Mouse (Mus musculus) adipocyte (in vitro differentiated cells): Measurements from ENCODE around the gene Tecrl.

Experiments used
- DNase-seq: peaks from one replicate; pipeline ENCODE4 v3.0.0-alpha.2; 2016; ENCODE audit warnings: low spot score

The Tecrl gene

DNA sequence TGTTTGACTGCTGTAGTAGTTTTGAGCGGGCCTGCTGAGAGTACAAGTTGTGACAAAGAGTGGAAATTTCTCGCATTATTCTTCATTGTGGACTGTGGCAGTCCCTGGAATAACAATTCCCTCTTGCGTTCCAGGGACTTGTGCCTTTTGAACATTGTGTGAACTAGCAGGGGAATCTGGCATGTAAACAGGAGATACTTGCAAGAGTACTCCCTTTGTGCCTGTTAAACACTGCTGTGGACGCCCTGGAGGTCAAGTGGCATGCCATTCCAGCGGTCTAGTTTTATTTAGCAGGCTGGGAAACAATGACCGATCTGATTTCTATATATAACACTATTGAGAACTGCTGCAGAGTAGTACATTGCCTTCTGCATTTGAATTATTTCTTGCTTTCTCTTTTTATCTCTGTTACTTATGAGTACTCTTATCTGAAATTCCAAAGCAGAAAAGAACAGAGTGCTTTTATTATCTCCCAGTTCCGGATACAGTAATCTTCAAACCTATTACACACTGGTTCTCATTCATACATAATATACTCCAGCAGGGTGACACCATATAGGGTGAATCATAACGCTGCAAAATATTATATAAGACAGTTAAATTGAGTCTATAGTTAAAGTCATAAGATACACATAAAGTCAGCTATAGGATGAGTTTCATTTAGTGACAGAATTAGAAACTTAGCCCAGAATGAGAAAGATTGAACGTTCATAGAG lies at the start of gene Tecrl:
Gene Tecrl, minus strand, starts transcription at position 350 of the 716 bp plus-strand sequence.
- DNase-seq = no peak

DNA sequence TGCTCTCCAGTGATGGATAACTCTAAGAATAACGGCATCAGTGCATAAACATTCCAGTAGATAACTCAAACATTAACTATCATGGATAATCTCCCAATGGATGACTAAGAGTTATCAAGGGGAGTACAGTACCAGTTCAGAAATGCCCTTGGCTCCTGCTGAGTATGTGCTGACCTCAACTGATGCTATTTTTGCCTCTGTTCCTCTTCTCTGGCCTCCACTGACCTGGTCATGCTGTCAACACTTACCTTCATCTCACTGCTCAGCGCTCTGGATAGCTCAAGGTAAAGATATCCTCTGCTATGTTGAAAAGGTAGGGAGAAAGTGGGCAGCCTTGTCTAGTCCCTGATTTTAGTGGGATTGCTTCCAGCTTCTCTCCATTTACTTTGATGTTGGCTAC lies 30.0 kb upstream of the Tecrl start:
- no peak for DNase-seq

DNA sequence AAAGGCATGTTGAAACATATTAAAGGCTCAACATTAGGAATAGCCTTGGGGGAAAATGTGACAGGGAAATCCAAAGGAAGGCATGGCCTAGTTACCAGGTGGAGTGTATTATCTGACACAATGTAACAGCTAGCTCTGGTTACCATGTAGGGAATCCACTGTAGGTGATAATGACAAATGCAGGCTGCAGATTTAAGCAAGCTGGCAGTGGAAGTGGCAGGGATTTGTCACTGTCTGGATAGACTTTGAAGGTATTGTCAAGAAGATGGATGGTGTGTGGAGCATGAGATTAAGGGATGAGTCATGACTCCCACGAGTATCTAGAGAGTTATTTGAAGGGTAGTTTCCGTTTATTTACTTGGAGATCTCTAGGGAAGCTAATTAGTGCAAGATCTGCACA lies 3.4 kb downstream of the Tecrl start:
- DNase-seq = no peak

DNA sequence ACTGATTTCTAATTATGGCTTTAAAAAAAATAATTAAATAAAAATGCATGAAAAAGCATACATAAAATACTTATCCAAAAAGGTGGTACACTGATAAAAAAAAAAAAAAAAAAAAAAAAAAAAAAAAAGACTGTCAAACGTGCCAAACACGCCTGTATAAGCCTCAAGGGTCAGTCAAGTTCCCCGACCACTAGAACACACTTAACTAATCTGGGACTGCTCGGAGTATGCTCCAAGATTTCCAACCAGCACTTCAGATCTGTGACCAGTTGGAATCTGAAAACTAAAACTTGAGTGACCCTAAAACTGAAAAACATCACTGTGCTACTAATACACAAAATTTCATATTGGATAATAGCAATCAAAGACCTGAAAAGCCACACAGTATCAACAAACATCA lies 15.9 kb downstream of the Tecrl start:
- no peak for DNase-seq

DNA sequence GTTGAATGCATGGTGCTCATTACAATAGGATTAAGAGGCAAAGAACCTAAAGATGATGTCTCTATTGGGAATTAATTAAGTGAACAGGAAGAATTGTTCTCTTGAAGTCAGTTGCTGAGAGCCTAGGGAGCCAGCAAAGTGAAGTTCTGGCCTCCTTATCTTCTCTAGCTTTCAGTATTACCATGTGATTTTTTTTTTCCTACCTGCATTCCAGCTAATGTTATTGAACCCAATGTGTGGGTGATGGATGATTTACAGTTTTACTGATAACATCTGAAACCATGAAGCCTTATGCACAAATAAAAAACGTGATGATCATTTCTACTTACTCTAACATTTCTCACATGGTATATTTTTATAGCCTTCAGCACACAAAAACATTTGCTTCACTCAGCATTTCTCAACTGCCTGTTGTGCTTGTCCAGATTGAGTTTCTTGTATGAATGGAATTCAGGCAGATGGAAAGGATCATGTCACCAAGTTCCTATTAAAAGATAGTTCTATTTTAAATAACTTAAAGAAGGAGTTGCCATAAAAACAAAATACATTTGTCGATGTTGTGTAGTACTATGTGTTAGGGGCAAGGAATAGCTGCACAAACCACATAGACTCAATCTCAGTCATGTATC lies 87.7 kb downstream of the Tecrl start:
- no peak for DNase-seq

DNA sequence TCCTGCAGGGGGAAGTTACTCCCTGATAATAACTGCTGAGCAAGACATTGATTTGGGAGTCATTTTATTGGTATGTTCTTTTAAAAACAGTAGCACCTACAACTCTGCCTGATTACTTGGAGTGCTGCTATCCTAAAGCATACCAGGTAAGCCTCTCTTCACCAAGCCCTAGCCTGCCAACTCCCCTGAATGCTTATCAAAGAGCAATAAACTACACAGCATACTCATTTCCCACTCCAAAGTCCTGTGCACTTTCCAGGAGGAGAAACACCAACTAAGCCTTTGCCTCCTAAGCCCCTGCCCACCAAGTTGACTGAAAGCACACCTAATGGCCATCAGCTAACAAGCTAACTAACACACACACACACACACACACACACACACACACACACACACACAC lies 94.9 kb downstream of the Tecrl start:
- DNase-seq = no peak

DNA sequence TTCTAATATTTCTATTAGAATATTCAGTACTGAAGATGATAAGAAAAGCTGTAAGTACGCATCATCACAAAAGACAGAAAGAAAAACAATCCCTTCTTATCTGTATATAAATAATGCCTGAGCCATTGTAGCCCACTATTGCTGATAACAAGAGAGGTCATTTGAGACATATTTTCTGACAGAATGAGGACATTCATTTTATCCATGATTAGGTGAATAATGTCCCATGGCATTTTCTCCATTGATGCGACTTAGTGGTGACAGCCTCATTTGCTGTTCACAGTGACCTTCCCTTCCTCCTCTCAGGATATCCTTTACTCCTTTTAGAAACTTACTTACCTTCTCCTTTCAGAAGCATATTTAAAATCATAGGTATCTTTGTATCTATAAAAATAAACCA lies 100.9 kb downstream of the Tecrl start:
- DNase-seq = no peak

DNA sequence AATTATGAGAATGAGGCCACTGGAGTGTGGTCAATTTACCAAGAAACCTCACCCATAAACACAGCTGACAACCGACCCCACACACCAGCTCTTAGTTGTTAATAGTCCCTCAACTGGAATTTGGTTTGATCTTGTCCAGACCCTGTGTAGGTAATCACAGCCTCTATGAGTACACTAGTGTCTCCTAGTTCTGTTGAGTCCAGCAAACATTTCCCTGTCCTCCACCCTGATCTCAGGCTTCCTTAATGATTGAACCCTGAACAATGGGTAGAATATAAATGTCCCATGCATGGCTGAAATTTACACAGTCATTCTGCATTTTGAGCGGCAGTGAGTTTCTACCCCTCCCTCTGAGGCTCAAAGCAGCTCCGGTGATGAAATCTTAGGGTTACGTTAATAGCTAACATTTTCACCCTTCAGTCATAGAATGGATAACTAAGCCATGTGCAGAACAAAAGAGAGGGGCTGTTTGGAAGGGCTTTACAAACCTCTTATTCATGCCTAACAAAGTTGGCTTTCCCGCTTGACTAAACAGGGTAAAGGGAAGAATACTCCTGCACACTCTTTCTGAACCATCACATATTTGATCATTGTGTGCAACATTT lies 116.0 kb downstream of the Tecrl start:
- DNase-seq = no peak
